ENCODE assay signal across 24 mouse cellular contexts in the genomic region with DNA sequence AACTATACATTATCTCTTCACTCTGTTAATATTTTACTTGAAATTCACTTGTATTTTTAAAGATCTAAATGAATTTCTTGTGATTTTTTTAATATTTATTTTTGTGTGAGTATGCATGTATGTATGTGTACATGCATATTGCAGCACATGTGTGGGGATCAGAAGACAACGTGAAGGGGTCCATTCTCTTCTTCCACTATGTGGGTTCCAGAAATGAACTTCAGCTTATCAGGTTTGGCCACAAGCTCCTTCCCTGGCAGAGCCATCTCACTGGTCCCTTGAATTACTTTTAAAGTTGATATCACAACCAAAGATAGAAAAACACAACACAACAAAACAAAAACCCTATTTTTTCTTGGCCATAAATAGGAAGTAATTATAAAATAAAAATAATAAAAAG. TPM values are rescaled to one million over a fixed set of nuclear protein-coding genes. Genes with fewer than 3 reads are reported as not detected.
"Had no signal": no experiment of that assay in that cellular context is flagged by ENCODE, and none has a peak within 500 bp of the region (broad histone marks: within the 10 kb centered on the region; RNA-seq: fewer than 3 reads in every experiment).

No protein-coding gene starts in this region.

- ATAC-seq: hindbrain, embryonic 16.5 days; intestine, embryonic 16.5 days had no signal

- H3K9ac ChIP-seq: heart, embryonic 12.5 days; hindbrain, embryonic 12.5 days; hindbrain, embryonic 14.5 days; limb, embryonic 13.5 days; limb, embryonic 15.5 days; liver, embryonic 14.5 days had no signal

- H3K27ac ChIP-seq: heart, adult 2 months; hindbrain, embryonic 10.5 days; hindbrain, embryonic 12.5 days; hindbrain, embryonic 14.5 days; limb, embryonic 13.5 days; limb, embryonic 15.5 days; liver, embryonic 14.5 days had no signal

- H3K9me3 ChIP-seq: heart, embryonic 12.5 days; hindbrain, embryonic 10.5 days; hindbrain, embryonic 12.5 days; limb, embryonic 13.5 days; limb, embryonic 15.5 days had no signal

- H3K4me3 ChIP-seq: heart, adult 2 months; heart, embryonic 12.5 days; hindbrain, embryonic 10.5 days; hindbrain, embryonic 12.5 days; limb, embryonic 13.5 days; limb, embryonic 15.5 days had no signal

- H3K36me3 ChIP-seq: heart, embryonic 12.5 days; hindbrain, embryonic 10.5 days; hindbrain, embryonic 12.5 days; limb, embryonic 13.5 days; limb, embryonic 15.5 days had no signal

- DNase-seq: gastrocnemius, postnatal 14 days; gastrocnemius, postnatal 36 days; heart, adult 11 months; heart, adult 2 months; heart, postnatal 10 days; heart, postnatal 4 days; kidney, adult 18-20 months; kidney, adult 8-10 months; kidney, postnatal 10 days; kidney, postnatal 25 days; kidney, postnatal 4 days; layer of hippocampus, adult 9-11 months; layer of hippocampus, postnatal 36 days; left cerebral cortex, postnatal 4 days had no signal

- H3K27me3 ChIP-seq: heart, embryonic 12.5 days; hindbrain, embryonic 12.5 days; limb, embryonic 13.5 days; limb, embryonic 15.5 days had no signal

- H3K4me1 ChIP-seq: hindbrain, embryonic 12.5 days; limb, embryonic 15.5 days had no signal

- H3K4me2 ChIP-seq: heart, embryonic 12.5 days; hindbrain, embryonic 12.5 days; hindbrain, embryonic 14.5 days; limb, embryonic 13.5 days; limb, embryonic 15.5 days had no signal

RNA-seq across cellular contexts. Expression of a gene that starts 9.3 kb away (rescaled TPM):
- polyA plus RNA-seq: heart, embryonic 14.5 days; hindbrain, embryonic 14.5 days; hindbrain, embryonic 16.5 days; limb, embryonic 15.5 days had no signal
